8 mouse cellular contexts compared by ENCODE assay signal in genomic region chr17:14203121-14203941, GRCm38 (mm10). TPM values are rescaled to one million over a fixed set of nuclear protein-coding genes. Genes with fewer than 3 reads are reported as not detected.
DNase-seq lines count a peak whose midpoint lies in the region; ATAC-seq and TF ChIP-seq lines count a peak whose summit lies in the region.

No protein-coding gene starts in this region.

- TF ChIP-seq POLR2A in thymus, adult 2 months (IDR thresholded peaks at IDR 0.05; ENCODE audit: control insufficient read depth, extremely low read depth, insufficient read depth, low read length, poor library complexity), result no peak

- no peak for TF ChIP-seq EP300 in lung, postnatal 0 days (IDR thresholded peaks at IDR 0.05)

- peaks cover 2% of the 10 kb centered on the region; the same call in 1 of the 2 replicates for H3K27me3 ChIP-seq in thymus, adult 2 months (ENCODE audit: control insufficient read depth, insufficient read depth, low read length)
- H3K27me3 ChIP-seq in forebrain, embryonic 13.5 days, result peaks cover 52% of the 10 kb centered on the region
- H3K27me3 ChIP-seq in hindbrain, embryonic 13.5 days, result peaks cover 84% of the 10 kb centered on the region
- peaks cover 29% of the 10 kb centered on the region for H3K27me3 ChIP-seq in lung, postnatal 0 days (replicated peaks; ENCODE audit: insufficient read depth, low read length)

- no peak overlapping the region; the same call in 1 of the 2 replicates for H3K27ac ChIP-seq in thymus, adult 2 months (ENCODE audit: control insufficient read depth, insufficient read depth, low read length)
- no peak overlapping the region for H3K27ac ChIP-seq in forebrain, embryonic 13.5 days
- H3K27ac ChIP-seq in hindbrain, embryonic 13.5 days, result peak overlapping the region; percentile 24
- H3K27ac ChIP-seq in lung, postnatal 0 days (ENCODE audit: low read length), result peak overlapping the region; percentile 62; the same call in 1 of the 2 replicates

- H3K4me2 ChIP-seq in forebrain, embryonic 13.5 days, result peak overlapping the region; percentile 85
- H3K4me2 ChIP-seq in hindbrain, embryonic 13.5 days, result peak overlapping the region; percentile 95
- H3K4me2 ChIP-seq in lung, postnatal 0 days (replicated peaks; ENCODE audit: low read depth, low read length), result peak overlapping the region; percentile 71

- H3K9ac ChIP-seq in forebrain, embryonic 13.5 days, result peak overlapping the region; percentile 69
- peak overlapping the region; percentile 81 for H3K9ac ChIP-seq in hindbrain, embryonic 13.5 days
- peak overlapping the region; percentile 29; the same call in 1 of the 2 replicates for H3K9ac ChIP-seq in lung, postnatal 0 days (replicated peaks; ENCODE audit: low read depth)

- no peak for DNase-seq in thymus, adult 2 months
- no peak for DNase-seq in thymus, postnatal 0 days (ENCODE audit: low spot score)
- peak; percentile 40 to 62 for DNase-seq in layer of hippocampus, postnatal 25 days (ENCODE audit: extremely low spot score in 1 of 2, low spot score in 1 of 2)
- peak; percentile 79 for DNase-seq in lung, postnatal 0 days (ENCODE audit: low spot score)
- DNase-seq in right cerebral cortex, postnatal 14 days, result peak; percentile 55
- no peak for DNase-seq in MN1 (ENCODE audit: low spot score)

- no peaks in the 10 kb centered on the region for H3K9me3 ChIP-seq in forebrain, embryonic 13.5 days (replicated peaks)
- H3K9me3 ChIP-seq in hindbrain, embryonic 13.5 days, result no peaks in the 10 kb centered on the region
- no peaks in the 10 kb centered on the region for H3K9me3 ChIP-seq in lung, postnatal 0 days (ENCODE audit: low read length)

- peak; percentile 44 for ATAC-seq in forebrain, embryonic 13.5 days
- ATAC-seq in hindbrain, embryonic 13.5 days (ENCODE audit: low FRiP score), result peak; percentile 60
- ATAC-seq in lung, postnatal 0 days, result peak; percentile 91

- no peaks in the 10 kb centered on the region for H3K36me3 ChIP-seq in thymus, adult 2 months (ENCODE audit: control insufficient read depth, insufficient read depth, low read length)
- no peaks in the 10 kb centered on the region for H3K36me3 ChIP-seq in forebrain, embryonic 13.5 days (ENCODE audit: poor library complexity, severe bottlenecking)
- no peaks in the 10 kb centered on the region for H3K36me3 ChIP-seq in hindbrain, embryonic 13.5 days
- no peaks in the 10 kb centered on the region for H3K36me3 ChIP-seq in lung, postnatal 0 days (ENCODE audit: insufficient read depth, low read length)

- TF ChIP-seq CTCF in thymus, adult 2 months (IDR thresholded peaks at IDR 0.05; ENCODE audit: borderline replicate concordance, control insufficient read depth, extremely low read depth, insufficient read depth, low read length, poor library complexity), result no peak
- TF ChIP-seq CTCF in lung, postnatal 0 days (IDR thresholded peaks at IDR 0.05), result no peak

- H3K4me3 ChIP-seq in thymus, adult 2 months (ENCODE audit: control insufficient read depth, insufficient read depth, low read length), result peak overlapping the region; percentile 32
- peak overlapping the region; percentile 56 for H3K4me3 ChIP-seq in forebrain, embryonic 13.5 days
- peak overlapping the region; percentile 69 for H3K4me3 ChIP-seq in hindbrain, embryonic 13.5 days
- peak overlapping the region; percentile 53 for H3K4me3 ChIP-seq in lung, postnatal 0 days (ENCODE audit: low read depth, low read length)

- WGBS in thymus, adult 2 months, result 4% methylated on average over 97 of the region's 97 CpGs
- under 1% methylated on average over 93 of the region's 97 CpGs for WGBS in forebrain, embryonic 13.5 days
- WGBS in hindbrain, embryonic 13.5 days, result under 1% methylated on average over 92 of the region's 97 CpGs
- WGBS in lung, postnatal 0 days, result under 1% methylated on average over 91 of the region's 97 CpGs

- H3K4me1 ChIP-seq in thymus, adult 2 months (replicated peaks; ENCODE audit: control insufficient read depth, insufficient read depth, low read length), result no peaks in the 10 kb centered on the region
- peaks cover 30% of the 10 kb centered on the region for H3K4me1 ChIP-seq in forebrain, embryonic 13.5 days
- H3K4me1 ChIP-seq in hindbrain, embryonic 13.5 days (replicated peaks), result peaks cover 37% of the 10 kb centered on the region
- no peaks in the 10 kb centered on the region for H3K4me1 ChIP-seq in lung, postnatal 0 days (ENCODE audit: insufficient read depth, low read depth, low read length)

RNA-seq across cellular contexts. Expression of gene Dact2, which starts 0.8 kb away (rescaled TPM):
- polyA plus RNA-seq in thymus, adult 2 months (2012; rRNA removed), result 37.4 and 45.8 TPM in 2 replicates
- polyA plus RNA-seq in thymus, postnatal 0 days (2015; fragmentation: Nextera tagmentation; extraction: Ambion mirVana), result 19.5 and 21.1 TPM in 2 replicates
- polyA plus RNA-seq in forebrain, embryonic 13.5 days (2015; fragmentation: Nextera tagmentation; extraction: Ambion mirVana), result 0.88 and 0.91 TPM in 2 replicates
- polyA plus RNA-seq in hindbrain, embryonic 13.5 days (2015; fragmentation: Nextera tagmentation; extraction: Ambion mirVana), result 0.53 and 1.0 TPM in 2 replicates
- total RNA-seq in layer of hippocampus, postnatal 25 days (2021), result 10 to 100 TPM; 25.2 to 26.1 TPM
- polyA plus RNA-seq in lung, postnatal 0 days (2015; fragmentation: Nextera tagmentation; extraction: Ambion mirVana), result 2.5 and 2.6 TPM in 2 replicates

Comparison
In these comparisons a context has a peak if more than half of its experiments do, and no peak if none do; other contexts are left out.
1. DNase-seq: peak in layer of hippocampus, postnatal 25 days (2 of 2), lung, postnatal 0 days (single experiment) and right cerebral cortex, postnatal 14 days (single experiment); none in thymus, adult 2 months (single experiment), thymus, postnatal 0 days (single experiment) and MN1 (single experiment).
2. H3K27ac ChIP-seq: peak in hindbrain, embryonic 13.5 days (single experiment) and lung, postnatal 0 days (single experiment); none in thymus, adult 2 months (single experiment) and forebrain, embryonic 13.5 days (single experiment).
3. H3K9ac ChIP-seq: peak in every context shown above with its lines; median percentile 81 in hindbrain, embryonic 13.5 days; 69 in forebrain, embryonic 13.5 days; 29 in lung, postnatal 0 days.
4. Peak in every context shown above with its lines, with median percentiles within 50 percentile points of each other: H3K4me3 ChIP-seq, ATAC-seq and H3K4me2 ChIP-seq.